Mouse (Mus musculus) bone marrow, adult 2 months (tissue): ENCODE measurements around the gene Cntfr.

Source experiments
- CTCF ChIP-seq: fragments of 200-500 bp; IDR thresholded peaks from 2 replicates; pipeline ENCODE4 v1.5.1; 2011; ENCODE audit warnings: low read length, control low read depth; ENCODE audit not compliant: control insufficient read depth, insufficient read depth
- POLR2A ChIP-seq: fragments of 200-500 bp; IDR thresholded peaks from 2 replicates; pipeline ENCODE4 v1.6.1; 2011; ENCODE audit warnings: low read depth, mild to moderate bottlenecking, control low read depth, low read length, borderline replicate concordance; ENCODE audit not compliant: control insufficient read depth

DNA sequence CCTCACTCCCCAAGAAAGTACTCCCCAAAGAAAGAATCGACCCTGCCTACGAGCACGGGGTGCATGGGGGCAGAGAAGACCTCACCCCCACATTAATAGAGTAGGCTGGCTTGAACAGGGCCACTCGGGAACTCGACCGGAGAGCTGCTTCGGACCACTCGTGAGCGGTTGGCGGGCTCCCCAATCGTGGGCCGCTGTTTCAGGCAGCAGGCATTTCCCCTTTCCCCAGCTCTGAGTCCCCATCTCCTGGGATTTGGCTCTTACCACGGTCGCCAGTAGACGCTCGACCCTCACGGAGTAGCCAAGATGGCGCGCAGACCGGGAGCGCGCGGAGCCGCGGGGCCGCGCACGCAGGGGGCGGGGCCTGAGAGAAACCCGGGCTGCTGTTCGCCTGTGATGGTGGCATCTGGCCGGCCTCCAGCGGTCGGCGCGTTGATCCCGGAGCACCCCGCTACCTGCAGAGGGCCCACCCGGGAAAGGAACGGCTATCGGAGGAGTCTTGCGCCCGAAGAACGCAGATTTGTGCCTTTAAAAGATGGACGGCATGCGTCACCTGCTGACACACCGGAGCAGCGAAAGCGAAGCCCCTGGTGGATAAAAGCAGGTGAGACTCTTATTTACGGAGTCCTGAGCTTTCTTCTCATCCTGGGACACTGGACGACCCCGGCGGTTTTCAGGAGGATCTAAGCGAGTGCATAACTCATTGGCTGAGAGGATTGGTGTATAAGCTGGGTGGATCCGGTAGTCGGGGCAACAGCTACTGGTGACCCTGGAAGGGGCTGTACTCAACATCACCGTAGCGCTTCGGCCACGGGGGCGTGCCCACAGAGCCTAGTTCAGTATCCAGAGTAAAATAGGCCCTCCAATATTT is 16.5 kb upstream of the Cntfr start, which contains the start of gene Rpp25l:
- peak; percentile 64; the same call in 1 of the 2 replicates for TF ChIP-seq POLR2A
- no peak for TF ChIP-seq CTCF
